Mouse (Mus musculus): ENCODE measurements around the gene Tunar.

Gene Tunar

DNA sequence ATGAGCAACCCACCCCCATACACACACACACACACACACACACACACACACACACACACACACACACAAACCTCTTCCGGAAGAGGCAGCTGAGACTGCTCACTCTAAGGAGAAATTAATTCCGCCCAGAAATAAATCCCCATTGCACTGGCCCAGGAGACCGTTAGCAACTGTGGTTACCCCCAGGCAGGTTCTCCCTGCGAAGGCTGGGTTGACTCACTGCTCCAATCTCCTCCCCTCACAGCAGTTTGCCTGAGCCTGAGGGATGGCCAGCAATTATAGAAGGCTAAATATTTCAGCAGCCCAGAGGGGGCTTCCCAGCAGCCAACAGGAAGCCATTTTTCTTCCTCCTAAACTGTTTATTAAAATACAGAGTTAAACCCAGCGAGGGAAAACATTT is 64.5 kb downstream of the Tunar start:
- DNase-seq (ENCODE audit: low read depth, low spot score) = peak; percentile 61

DNA sequence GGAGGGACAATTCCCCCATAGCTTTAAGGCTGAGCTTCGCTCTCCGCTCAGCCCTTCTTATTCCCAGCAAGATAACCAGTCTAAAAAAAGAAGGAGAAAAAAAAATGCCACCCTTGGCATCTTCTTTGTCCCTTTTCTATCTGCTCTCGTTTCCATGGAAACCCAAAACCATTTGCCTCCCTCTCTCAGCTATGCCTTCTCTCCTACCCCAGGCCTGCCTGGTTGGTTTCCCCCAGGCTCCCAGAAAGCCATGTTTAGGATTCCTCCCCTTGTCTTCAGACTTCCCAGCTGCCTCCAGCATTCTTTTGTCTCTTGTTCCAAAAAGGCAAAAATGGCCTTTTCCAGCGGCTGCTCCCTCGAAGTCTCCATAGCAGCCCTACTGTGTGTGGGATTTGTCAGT is 70.1 kb downstream of the Tunar start:
- DNase-seq (ENCODE audit: low read depth, low spot score) = peak; percentile 78

DNA sequence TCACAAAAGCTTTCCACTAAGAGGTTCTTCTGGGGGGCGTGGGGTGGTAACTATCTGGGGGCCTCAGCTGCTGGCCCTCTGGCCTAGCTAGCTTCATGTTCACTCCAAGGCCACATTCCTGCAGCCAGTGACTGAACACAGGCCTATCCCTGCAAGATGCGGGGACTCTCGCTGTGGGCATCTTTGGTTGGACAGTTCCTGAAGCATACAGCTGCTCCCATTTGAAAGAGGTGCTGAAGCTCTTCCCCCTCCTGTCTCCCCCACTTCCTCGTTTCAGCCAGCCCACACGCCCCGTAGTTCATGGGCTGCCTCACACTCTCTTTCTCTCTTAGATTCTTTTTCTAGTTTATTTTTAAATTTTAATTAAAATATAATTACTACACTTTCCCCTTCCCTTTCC is 72.3 kb downstream of the Tunar start:
- no peak for DNase-seq (ENCODE audit: low read depth, low spot score)

DNA sequence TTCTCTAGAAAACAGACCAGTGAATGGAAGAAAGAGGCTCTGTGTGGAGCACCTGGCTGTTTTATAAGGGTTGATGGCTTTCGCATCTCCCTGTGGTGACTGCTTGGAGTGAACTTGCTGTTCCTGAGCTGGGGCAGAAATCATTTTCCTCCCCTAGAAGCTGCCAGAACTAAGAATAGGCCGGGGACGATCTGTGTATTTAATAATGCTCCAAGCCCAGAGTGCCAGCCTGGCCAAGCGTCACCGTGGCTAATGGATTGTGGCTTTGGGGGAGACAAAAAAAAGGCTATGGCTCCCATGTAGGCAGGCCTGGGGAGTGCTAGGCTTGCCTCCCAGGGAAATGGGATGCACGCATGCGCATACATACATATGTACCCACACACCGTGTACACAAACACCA is 80.2 kb downstream of the Tunar start:
- peak; percentile 33 for DNase-seq (ENCODE audit: low read depth, low spot score)

DNA sequence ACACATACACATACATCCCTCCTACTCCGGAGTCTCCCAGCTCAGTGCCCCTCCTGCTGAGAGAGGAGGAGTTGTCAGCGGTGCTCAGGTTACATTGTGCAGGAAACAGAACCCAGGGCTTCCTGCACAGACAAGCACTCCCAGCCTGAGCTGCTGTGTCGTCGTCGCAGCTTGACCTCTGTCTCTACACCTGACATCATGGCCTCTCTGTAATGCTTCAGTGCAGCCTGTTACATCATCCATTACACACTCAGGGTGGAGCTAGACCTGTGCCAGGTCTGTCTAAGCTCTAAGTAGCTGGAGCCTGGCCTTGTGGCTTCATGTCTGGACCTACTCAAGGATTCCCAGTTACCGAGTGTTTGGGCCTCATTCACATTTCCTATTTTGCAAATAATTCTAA is 86.8 kb downstream of the Tunar start:
- no peak for DNase-seq (ENCODE audit: low read depth, low spot score)

DNA sequence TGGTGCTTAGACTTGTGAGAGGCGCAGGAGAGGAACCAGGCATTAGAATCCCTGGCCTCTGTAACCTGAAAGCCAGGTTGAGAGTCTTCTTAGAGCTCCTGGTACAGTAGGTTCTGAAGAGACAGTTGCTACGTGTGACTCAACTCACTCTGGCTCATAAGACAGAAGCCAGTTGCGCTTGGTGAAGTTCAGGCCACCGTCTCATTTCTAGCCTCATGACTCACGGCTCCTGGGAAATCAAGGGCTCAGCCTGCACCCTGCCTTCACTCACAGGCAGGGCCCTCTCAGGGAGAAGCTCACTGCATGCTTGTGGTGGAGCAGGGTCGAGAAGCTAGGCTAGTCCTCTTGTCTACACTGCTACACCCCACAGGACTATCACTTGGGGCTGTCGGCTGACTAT is 92.9 kb downstream of the Tunar start:
- DNase-seq (ENCODE audit: low read depth, low spot score) = peak; percentile 70

DNA sequence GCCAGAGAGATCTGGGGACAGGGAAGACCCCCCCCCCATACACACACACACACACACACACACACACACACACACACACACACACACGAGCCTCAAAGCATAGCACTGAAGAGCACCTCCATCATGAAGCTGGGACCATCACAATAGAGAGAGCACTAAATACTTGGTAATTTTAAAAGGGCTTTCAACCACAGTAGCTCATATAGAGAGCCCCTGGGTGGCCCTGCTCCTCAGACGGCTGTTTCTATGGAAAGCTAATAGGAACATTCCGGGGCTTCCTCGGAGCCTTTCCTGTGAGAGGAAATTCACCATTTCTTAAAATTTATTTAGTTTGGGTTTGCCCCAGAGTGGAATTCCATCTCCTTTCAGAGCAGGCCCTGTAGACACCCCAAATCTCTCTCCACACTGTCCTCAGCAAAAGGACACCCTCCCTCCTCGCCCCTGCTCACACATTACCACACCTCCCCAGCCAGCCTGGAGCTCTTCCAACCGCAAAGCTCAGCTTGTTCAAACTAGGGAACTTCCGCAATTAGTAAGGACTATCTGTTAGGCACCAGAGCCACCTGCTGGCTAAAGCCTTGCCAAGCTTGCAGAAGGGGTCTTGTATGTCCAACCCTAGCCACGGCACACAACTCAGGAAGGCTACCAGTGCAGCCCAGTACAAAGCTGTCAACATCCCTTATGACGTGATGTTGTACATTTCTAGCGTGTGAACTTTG is 93.5 kb downstream of the Tunar start:
- DNase-seq (ENCODE audit: low read depth, low spot score) = peak; percentile 94

DNA sequence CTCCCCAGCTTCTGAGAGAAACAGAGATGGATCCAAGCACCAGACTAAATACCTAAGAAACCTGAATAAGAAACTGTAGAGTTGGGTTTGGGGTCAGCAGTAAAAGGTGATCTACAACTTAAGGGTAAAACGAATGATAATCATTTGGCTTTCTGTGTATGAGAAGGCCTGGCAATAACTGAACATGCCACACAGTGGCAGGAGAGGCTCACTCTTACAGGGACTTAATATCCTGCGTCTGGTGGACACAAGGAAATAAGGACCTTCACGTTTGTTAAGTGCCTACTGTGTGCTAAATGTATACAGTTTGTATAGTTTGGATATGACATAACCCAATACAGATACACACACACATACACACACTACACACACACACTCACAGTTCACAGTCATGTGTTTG is 98.2 kb downstream of the Tunar start:
- peak; percentile 59 for DNase-seq (ENCODE audit: low read depth, low spot score)

DNA sequence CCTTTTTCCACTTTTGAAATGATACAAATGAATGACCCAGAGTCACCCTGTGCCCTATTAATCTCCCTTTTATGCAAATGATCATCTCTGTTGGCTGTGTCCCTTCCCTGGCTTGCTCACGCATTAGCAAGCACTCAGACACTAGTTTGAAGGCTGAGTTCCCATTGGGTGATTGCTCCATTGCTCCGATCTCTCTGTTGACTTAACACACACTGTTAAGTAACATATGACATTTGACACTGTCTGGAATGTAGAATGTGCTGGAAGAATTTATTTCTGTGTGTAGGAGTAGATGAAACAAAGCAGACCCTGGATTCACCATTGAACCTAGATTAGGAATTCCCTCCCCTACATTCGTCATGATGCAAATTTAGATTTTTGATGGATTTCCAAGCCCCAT is 99.1 kb downstream of the Tunar start:
- no peak for DNase-seq (ENCODE audit: low read depth, low spot score)
